Mouse (Mus musculus): ENCODE measurements around the gene Atp1a1. TPM values are rescaled to one million over a fixed set of nuclear protein-coding genes. Genes with fewer than 3 reads are reported as not detected.
A peak's percentile ranks its signal among the peaks of the same experiment; 100 is the strongest.

Gene Atp1a1
- polyA plus RNA-seq, 1 experiment from 2014 or later: 58.4 TPM

DNA sequence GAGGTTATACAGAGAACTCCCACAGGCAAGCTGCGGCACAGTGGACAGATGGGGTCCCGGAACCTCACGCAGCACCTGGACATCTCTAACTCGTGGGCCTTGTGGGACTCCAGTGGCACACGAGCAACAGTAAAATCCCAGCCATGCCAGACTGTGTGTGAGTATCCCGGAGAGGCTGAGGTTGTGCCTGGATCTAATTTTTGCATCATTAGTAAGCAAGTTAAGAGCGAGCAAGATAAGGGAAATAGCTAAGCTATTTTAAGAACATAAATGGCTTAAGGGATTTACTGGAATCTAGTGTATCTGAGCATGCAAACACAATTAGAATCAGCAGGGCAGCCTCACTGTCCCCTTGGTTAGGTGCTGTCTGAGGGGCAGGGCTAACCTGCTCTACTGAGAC, 16.2 kb downstream of the Atp1a1 start:
- H3K9me3 ChIP-seq (replicated peaks; ENCODE audit: control insufficient read depth, low read length, poor library complexity, severe bottlenecking): no peaks in the 10 kb centered on the region
- H3K9ac ChIP-seq (ENCODE audit: low read depth, low read length): no peak overlapping the region
- no peak overlapping the region for H3K27ac ChIP-seq (ENCODE audit: low read length)
- peaks cover 68% of the 10 kb centered on the region for H3K36me3 ChIP-seq (ENCODE audit: control insufficient read depth, insufficient read depth, low read length)
- ATAC-seq: no peak
- H3K4me3 ChIP-seq (ENCODE audit: low read depth, low read length): no peak overlapping the region
- H3K4me2 ChIP-seq (ENCODE audit: low read length): no peak overlapping the region
- 0 out of 2 replicates have a peak, but pooled peaks cover 2% of the 10 kb centered on the region for H3K4me1 ChIP-seq (ENCODE audit: control insufficient read depth, insufficient read depth, low read length)
- no peaks in the 10 kb centered on the region for H3K27me3 ChIP-seq (ENCODE audit: control insufficient read depth, insufficient read depth, low read depth, low read length)
- WGBS: 87% methylated on average over 7 of the region's 7 CpGs

GRCm38 (mm10) chr3:101586794-101587193, 17.7 kb downstream of the Atp1a1 start:
- 91% methylated on average over 12 of the region's 12 CpGs for WGBS

DNA sequence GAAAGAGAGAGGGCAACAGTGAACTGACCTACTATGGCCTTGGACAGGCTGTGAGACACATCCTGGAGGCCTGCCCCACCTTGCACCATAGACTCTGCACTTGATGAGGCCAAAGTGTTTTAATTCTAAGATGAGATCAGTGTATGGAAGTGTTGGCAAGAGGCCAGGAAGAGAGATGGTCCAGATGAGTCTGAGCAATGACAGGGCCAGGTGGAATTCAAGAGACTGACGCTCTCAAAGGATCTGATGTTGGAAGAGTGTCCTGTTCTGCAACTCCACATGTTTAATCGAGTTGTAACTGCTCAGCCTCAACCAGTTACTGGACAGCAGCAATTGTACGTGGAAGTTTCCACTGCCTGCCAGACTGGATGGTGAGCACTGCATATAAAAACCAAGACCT, 26.4 kb downstream of the Atp1a1 start:
- H3K9ac ChIP-seq (ENCODE audit: low read depth, low read length): no peak overlapping the region
- no peaks in the 10 kb centered on the region for H3K9me3 ChIP-seq (replicated peaks; ENCODE audit: control insufficient read depth, low read length, poor library complexity, severe bottlenecking)
- no peak overlapping the region for H3K27ac ChIP-seq (ENCODE audit: low read length)
- H3K36me3 ChIP-seq (ENCODE audit: control insufficient read depth, insufficient read depth, low read length): peaks cover 54% of the 10 kb centered on the region
- 90% methylated on average over 3 of the region's 3 CpGs for WGBS
- ATAC-seq: no peak
- H3K4me1 ChIP-seq (ENCODE audit: control insufficient read depth, insufficient read depth, low read length): peaks cover 3% of the 10 kb centered on the region; the same call in 1 of the 2 replicates
- H3K4me3 ChIP-seq (ENCODE audit: low read depth, low read length): no peak overlapping the region
- no peak overlapping the region for H3K4me2 ChIP-seq (ENCODE audit: low read length)
- H3K27me3 ChIP-seq (ENCODE audit: control insufficient read depth, insufficient read depth, low read depth, low read length): no peaks in the 10 kb centered on the region

More at GRCm38 (mm10) chr3:101586794-101587193, 17.7 kb downstream of the Atp1a1 start:
- Histone ChIP-seq H3K4me2 (ENCODE audit: low read length) (no peak overlapping the region), H3K27ac (ENCODE audit: low read length) (no peak overlapping the region), H3K36me3 (ENCODE audit: control insufficient read depth, insufficient read depth, low read length) (peaks cover 76% of the 10 kb centered on the region), H3K4me3 (ENCODE audit: low read depth, low read length) (no peak overlapping the region), H3K9ac (ENCODE audit: low read depth, low read length) (no peak overlapping the region), H3K27me3 (ENCODE audit: control insufficient read depth, insufficient read depth, low read depth, low read length) (no peaks in the 10 kb centered on the region), H3K4me1 (ENCODE audit: control insufficient read depth, insufficient read depth, low read length) (no peaks in the 10 kb centered on the region), H3K9me3 (replicated peaks; ENCODE audit: control insufficient read depth, low read length, poor library complexity, severe bottlenecking) (no peaks in the 10 kb centered on the region)
- no peak for ATAC-seq

GRCm38 (mm10) chr3:101577361-101577760, 27.1 kb downstream of the Atp1a1 start:
- no peaks in the 10 kb centered on the region for H3K9me3 ChIP-seq (replicated peaks; ENCODE audit: control insufficient read depth, low read length, poor library complexity, severe bottlenecking)
- 45% methylated on average over 5 of the region's 5 CpGs for WGBS
- H3K27ac ChIP-seq (ENCODE audit: low read length): 0 out of 2 replicates have a peak overlapping the region, but pooled peaks have one; percentile 5
- no peak overlapping the region for H3K4me3 ChIP-seq (ENCODE audit: low read depth, low read length)
- H3K9ac ChIP-seq (ENCODE audit: low read depth, low read length): no peak overlapping the region
- peaks cover 3% of the 10 kb centered on the region; the same call in 1 of the 2 replicates for H3K4me1 ChIP-seq (ENCODE audit: control insufficient read depth, insufficient read depth, low read length)
- H3K36me3 ChIP-seq (ENCODE audit: control insufficient read depth, insufficient read depth, low read length): peaks cover 50% of the 10 kb centered on the region
- peak; percentile 64 for ATAC-seq
- no peak overlapping the region for H3K4me2 ChIP-seq (ENCODE audit: low read length)
- no peaks in the 10 kb centered on the region for H3K27me3 ChIP-seq (ENCODE audit: control insufficient read depth, insufficient read depth, low read depth, low read length)

DNA sequence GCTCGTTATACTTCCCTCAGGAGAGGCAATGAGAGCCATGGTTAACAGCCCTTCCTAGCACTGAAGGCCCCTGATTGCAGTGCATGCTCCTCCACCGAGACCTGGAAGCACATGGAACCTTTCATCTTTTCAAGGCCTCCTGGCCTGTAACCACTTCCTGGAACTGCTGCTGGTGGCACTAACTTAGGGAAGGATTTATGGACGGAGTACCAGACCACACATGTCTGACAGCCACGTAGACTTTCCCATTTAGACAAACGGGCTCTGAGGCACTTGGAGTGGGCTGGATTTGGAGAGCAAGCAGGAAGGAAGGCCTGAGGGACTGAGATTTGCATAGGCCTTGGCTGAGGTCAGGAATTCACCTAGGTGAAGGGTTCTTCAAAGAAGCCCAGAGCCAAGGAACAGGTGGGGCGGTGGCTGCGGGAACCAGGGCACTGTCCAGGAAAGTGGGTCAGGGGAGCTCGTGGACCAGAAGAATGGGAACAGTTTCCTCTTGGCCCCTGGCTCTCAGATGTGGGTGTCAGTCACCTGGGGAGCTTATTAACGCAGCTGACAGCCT, 28.9 kb downstream of the Atp1a1 start:
- H3K4me2 ChIP-seq (ENCODE audit: low read length): no peak overlapping the region
- WGBS: 74% methylated on average over 9 of the region's 9 CpGs
- H3K27ac ChIP-seq (ENCODE audit: low read length): peak overlapping the region; percentile 28; the same call in 1 of the 2 replicates
- H3K9me3 ChIP-seq (replicated peaks; ENCODE audit: control insufficient read depth, low read length, poor library complexity, severe bottlenecking): no peaks in the 10 kb centered on the region
- no peaks in the 10 kb centered on the region for H3K27me3 ChIP-seq (ENCODE audit: control insufficient read depth, insufficient read depth, low read depth, low read length)
- H3K4me1 ChIP-seq (ENCODE audit: control insufficient read depth, insufficient read depth, low read length): peaks cover 5% of the 10 kb centered on the region; the same call in 1 of the 2 replicates
- no peak for ATAC-seq
- H3K9ac ChIP-seq (ENCODE audit: low read depth, low read length): no peak overlapping the region
- H3K4me3 ChIP-seq (ENCODE audit: low read depth, low read length): no peak overlapping the region
- H3K36me3 ChIP-seq (ENCODE audit: control insufficient read depth, insufficient read depth, low read length): peaks cover 38% of the 10 kb centered on the region

DNA sequence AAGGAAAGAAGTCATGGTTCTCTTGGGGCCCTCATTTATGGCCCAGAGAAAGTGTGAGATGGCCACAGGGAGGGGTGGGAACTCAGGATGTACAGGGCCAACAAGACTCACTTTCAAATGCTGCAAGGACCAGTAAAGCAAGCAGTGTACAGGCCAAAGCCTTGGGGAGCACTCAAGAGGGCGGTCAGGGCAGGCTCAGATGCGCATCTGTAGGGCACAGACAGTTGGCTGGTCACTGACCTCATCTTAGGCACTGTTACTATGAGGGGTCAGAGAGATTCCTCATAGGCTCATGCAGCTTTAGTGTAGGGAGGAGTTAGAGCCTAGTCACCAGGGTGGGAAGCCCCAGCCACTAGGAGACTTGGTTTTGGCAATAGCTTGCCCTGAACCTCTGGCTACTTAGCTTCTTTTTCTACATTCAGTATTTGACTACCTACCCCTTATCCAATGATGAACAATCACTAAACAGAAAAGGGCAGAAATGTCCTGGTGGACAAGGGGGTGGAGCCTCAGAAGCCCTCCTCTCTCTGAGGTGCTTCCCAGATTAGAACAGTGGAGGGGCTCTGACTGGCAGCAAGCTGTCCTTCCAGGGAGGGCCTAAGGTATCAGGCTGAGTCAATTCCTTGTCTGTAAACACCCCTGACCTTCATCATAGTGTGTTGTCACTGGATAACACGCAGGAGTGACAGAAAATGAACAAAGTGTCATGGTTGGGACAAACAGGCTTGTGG, 29.9 kb downstream of the Atp1a1 start:
- ATAC-seq: no peak
- 92% methylated on average over 3 of the region's 3 CpGs for WGBS
- H3K9me3 ChIP-seq (replicated peaks; ENCODE audit: control insufficient read depth, low read length, poor library complexity, severe bottlenecking): no peaks in the 10 kb centered on the region
- H3K9ac ChIP-seq (ENCODE audit: low read depth, low read length): no peak overlapping the region
- H3K4me2 ChIP-seq (ENCODE audit: low read length): no peak overlapping the region
- H3K27me3 ChIP-seq (ENCODE audit: control insufficient read depth, insufficient read depth, low read depth, low read length): no peaks in the 10 kb centered on the region
- no peak overlapping the region for H3K4me3 ChIP-seq (ENCODE audit: low read depth, low read length)
- H3K27ac ChIP-seq (ENCODE audit: low read length): no peak overlapping the region
- peaks cover 5% of the 10 kb centered on the region; the same call in 1 of the 2 replicates for H3K4me1 ChIP-seq (ENCODE audit: control insufficient read depth, insufficient read depth, low read length)
- H3K36me3 ChIP-seq (ENCODE audit: control insufficient read depth, insufficient read depth, low read length): peaks cover 30% of the 10 kb centered on the region

DNA sequence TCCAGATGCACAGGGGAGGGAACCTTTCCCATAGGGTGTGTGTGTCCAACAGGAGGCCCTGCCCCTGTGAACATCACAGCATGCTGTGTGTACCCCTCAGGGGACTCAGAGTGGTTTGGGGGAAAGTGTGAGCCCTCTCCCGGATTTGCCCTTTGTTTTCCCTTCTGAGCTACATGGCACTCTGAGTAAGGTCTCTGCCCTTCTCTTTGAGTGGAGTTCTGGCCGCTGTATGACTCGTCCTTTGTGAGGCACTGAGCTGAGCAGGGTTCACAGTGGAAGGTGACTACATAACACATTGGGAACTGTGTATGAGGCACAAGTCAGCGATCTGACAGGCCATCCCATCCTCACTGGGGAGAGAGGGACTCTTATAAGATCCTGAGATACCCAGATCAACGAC, 31.5 kb downstream of the Atp1a1 start:
- H3K4me2 ChIP-seq (ENCODE audit: low read length): no peak overlapping the region
- H3K27me3 ChIP-seq (ENCODE audit: control insufficient read depth, insufficient read depth, low read depth, low read length): no peaks in the 10 kb centered on the region
- no peak overlapping the region for H3K4me3 ChIP-seq (ENCODE audit: low read depth, low read length)
- no peaks in the 10 kb centered on the region for H3K9me3 ChIP-seq (replicated peaks; ENCODE audit: control insufficient read depth, low read length, poor library complexity, severe bottlenecking)
- H3K36me3 ChIP-seq (ENCODE audit: control insufficient read depth, insufficient read depth, low read length): peaks cover 17% of the 10 kb centered on the region
- 66% methylated on average over 5 of the region's 5 CpGs for WGBS
- H3K9ac ChIP-seq (ENCODE audit: low read depth, low read length): no peak overlapping the region
- H3K4me1 ChIP-seq (ENCODE audit: control insufficient read depth, insufficient read depth, low read length): peaks cover 5% of the 10 kb centered on the region; the same call in 1 of the 2 replicates
- no peak overlapping the region for H3K27ac ChIP-seq (ENCODE audit: low read length)
- no peak for ATAC-seq

DNA sequence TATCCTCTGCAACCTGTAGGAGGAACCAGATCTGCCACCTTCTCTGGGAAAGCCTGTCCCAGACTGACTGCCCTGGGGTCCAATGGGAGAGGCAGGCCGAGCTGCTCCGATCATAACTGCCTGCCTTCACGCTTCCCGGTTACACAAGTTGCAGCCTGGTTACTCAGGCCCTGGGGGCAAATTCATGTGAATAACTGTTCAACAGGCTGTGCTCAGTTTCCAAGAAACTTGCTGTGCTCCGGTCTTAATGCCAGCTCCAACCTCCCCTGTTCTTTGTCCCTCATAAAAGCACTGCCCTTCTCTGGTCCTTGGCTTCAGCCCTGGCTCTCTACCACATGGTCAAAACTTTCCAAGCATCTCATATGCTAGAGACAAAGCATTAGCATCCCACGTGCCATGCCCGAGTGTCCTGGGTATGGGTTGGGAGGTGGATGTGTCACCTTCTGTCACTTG, 32.3 kb downstream of the Atp1a1 start:
- H3K4me2 ChIP-seq (ENCODE audit: low read length): no peak overlapping the region
- no peak overlapping the region for H3K9ac ChIP-seq (ENCODE audit: low read depth, low read length)
- no peak overlapping the region for H3K4me3 ChIP-seq (ENCODE audit: low read depth, low read length)
- no peaks in the 10 kb centered on the region for H3K27me3 ChIP-seq (ENCODE audit: control insufficient read depth, insufficient read depth, low read depth, low read length)
- H3K4me1 ChIP-seq (ENCODE audit: control insufficient read depth, insufficient read depth, low read length): peaks cover 2% of the 10 kb centered on the region; the same call in 1 of the 2 replicates
- H3K36me3 ChIP-seq (ENCODE audit: control insufficient read depth, insufficient read depth, low read length): peaks cover 13% of the 10 kb centered on the region
- peak overlapping the region; percentile 40; the same call in 1 of the 2 replicates for H3K27ac ChIP-seq (ENCODE audit: low read length)
- no peaks in the 10 kb centered on the region for H3K9me3 ChIP-seq (replicated peaks; ENCODE audit: control insufficient read depth, low read length, poor library complexity, severe bottlenecking)
- 0 out of 2 replicates have a peak, but pooled peaks have one; percentile 34 for ATAC-seq
- 39% methylated on average over 7 of the region's 7 CpGs for WGBS
